Mouse (Mus musculus) left cerebral cortex, postnatal 10 days (tissue): ENCODE results near the gene Cxcr5. TPM values are rescaled to one million over a fixed set of nuclear protein-coding genes. Genes with fewer than 3 reads are reported as not detected.

Experiments used
- DNase-seq, 2 experiments: peaks; one replicate each; pipeline ENCODE4 v3.0.0; 2021 to 2022; ENCODE audit warnings: low spot score in 2 of 2, mixed read lengths in 1 of 2; ENCODE audit errors: extremely low spot score in 1 of 2
- intact Hi-C: fragments of 180-260 bp; cut with DNase I; formaldehyde crosslinking; loops from one replicate; pipeline ENCODE4 v1.15.1; 2025
- total RNA-seq, 2 experiments: library from RNA; stranded (reverse); gene quantifications; 2 replicates each; pipeline ENCODE4 v1.2.3; 2021

Gene Cxcr5
- total RNA-seq, 2 experiments from 2014 or later, result not detected

DNA sequence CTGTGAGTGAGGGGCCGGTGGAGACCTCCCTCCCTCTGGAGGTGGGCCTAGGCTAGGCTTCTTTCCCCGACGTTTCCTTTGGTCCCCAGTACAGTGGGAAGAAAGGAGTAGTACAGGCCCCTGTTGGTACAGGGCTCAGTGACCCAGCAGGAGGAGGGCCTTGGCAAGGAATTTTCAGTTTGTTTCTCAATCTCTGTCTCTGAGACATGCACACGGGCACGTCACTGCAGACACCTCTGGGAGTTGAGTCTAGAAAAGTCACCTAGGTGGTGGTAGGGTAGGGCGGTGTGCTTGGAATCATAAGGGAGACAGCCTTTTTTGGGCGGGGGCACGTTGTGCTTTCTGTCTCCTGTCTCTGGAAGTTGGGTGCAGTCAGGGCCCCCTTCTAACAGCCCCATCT is 73.3 kb downstream of the Cxcr5 start:
- intact Hi-C loops, result no loop called here

DNA sequence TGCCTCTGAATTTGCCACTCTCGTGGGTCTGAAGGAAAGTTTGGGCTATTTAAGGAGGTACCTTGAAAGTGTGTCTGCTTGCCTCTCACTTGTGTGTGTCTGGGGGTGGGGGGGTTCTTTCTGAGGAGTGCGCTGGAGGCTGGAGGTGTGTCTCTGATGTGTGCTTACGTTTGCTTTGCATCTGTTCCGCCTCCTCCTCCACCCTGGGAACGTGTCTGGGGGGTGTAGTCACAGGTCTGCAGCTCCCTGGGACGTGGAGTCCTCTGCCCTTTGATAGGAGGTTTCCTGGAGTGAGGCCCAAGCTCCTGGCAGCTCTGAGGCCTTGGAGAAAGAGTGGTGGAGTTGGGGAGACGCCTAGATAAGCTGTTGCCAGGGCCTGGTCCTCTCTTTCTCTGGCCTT is 74.2 kb downstream of the Cxcr5 start:
- intact Hi-C loops, result no loop called here
- peak in 1 of 2 experiments; percentile 49 for DNase-seq

More for the DNA sequence above, 73.3 kb downstream of the Cxcr5 start:
- DNase-seq, result peak in 1 of 2 experiments; percentile 25

DNA sequence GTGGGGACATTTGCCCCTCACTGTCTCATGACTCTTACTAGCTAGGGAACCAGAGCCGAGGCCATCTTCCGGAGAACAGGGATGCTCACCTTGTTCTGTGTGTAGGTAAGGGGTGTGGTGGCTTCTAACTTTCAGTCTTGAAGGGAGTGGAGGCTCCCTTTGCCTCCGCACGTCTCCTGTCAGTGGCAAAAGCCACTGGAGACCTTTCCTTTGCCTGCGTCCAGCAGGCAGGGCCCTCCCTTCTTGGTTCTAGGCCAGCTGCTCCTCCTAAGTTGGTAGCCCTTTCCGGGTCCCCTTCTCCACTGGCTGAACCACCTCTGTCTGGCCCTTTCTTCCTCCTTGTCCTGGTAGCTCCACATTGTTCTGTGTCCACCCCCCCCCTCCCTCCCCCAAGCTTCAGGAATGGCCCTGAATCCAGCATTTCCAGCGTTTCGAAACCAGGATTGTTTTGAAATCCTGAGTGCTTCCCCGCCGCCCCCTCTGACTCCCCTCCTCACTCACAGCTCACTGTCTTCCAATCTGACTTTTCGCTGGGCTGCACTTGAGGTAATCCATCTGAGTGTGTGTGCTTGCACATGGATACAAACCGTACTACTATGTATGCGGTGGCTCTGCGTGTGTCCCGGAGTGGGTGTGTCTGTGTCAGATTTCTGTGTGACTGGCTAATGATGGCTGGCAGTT is 74.8 kb downstream of the Cxcr5 start:
- DNase-seq, result peak in 1 of 2 experiments; percentile 52
- intact Hi-C loops, result no loop called here

DNA sequence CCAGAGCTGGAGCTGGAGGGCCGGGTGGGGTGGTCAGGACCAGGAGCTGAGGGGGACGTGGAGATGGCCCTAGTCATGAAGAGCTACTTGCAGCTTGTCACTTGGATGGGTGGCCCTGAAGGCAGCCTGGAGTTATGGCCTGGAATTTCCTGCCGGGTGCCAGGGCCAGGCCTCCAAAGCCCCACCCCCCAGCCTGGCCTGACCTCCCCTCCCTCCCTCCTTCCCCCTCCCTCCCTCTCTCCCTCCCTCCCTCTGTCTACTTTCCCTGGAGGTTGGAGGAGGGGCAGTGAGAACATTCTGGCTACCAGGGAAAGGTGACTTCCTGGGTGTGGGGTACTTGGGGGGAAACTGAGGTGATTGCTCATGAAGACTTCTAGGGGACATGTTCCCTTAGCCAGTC is 75.3 kb downstream of the Cxcr5 start:
- DNase-seq, result peak in 1 of 2 experiments; percentile 48
- intact Hi-C loops, result no loop called here

- intact Hi-C loops, result loop anchor here (2.0 kb wide), 1 partner anchor 13 kb away; no protein-coding TSS in a partner anchor
- peak in 1 of 2 experiments; percentile 34 for DNase-seq
Observed at GRCm38 (mm10) chr9:44485516-44486161, 76.0 kb downstream of the Cxcr5 start.

DNA sequence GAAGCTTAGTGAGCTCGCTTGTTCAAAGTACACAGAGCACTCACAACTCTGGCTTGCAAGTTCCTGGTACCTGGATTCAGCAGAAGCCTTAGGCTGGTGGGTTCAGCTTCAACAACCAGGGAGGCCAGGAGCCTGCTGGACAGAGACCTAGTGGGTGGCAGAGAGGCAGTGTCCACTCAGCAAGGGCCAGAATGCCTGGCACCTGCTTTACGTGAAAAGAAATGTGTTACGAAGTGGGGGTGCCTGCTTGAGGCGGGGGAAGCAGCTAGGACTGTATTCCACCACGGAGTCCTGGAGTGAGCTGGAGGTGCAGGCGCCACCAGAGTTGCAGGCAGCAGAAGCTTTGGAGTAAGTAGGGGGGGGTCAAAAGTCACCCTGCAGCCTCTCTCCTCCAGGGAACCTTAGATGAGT is 76.6 kb downstream of the Cxcr5 start:
- DNase-seq, result no peak
- intact Hi-C loops, result loop anchor here (2.0 kb wide), 1 partner anchor 14 kb away; no protein-coding TSS in a partner anchor

- intact Hi-C loops, result loop anchor here (2.0 kb wide), 1 partner anchor 14 kb away; no protein-coding TSS in a partner anchor
- no peak for DNase-seq
Observed at GRCm38 (mm10) chr9:44484311-44485104, 77.2 kb downstream of the Cxcr5 start.

- DNase-seq, result peak; percentile 51 to 72
- intact Hi-C loops, result loop anchor here (2.0 kb wide), 1 partner anchor 15 kb away; no protein-coding TSS in a partner anchor
Observed at GRCm38 (mm10) chr9:44483510-44484044, 78.1 kb downstream of the Cxcr5 start.

DNA sequence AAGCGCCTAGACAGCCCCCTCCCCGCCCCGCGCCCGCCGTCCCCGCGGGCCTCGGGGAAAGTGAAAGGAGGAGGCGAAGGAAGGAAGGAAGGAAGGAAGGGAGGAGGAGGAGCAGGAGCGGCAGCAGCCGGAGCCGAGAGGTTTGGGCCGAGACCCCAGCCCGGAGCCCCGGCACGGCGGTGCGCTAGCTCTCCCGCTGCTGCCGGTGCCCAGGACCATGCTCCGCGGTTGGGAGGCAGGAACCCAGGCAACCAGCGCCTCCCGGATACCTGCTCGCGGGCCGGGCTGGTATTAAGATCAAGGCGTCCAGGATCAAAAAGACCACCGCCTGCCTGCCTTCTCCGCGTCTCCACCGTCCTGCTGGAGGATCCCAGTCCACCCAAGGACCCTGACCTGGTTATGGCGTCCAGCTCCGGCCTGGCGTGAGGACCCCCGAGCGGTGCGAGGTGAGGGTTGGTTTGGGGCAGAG is 78.6 kb downstream of the Cxcr5 start:
- intact Hi-C loops, result no loop called here
- no peak for DNase-seq

DNA sequence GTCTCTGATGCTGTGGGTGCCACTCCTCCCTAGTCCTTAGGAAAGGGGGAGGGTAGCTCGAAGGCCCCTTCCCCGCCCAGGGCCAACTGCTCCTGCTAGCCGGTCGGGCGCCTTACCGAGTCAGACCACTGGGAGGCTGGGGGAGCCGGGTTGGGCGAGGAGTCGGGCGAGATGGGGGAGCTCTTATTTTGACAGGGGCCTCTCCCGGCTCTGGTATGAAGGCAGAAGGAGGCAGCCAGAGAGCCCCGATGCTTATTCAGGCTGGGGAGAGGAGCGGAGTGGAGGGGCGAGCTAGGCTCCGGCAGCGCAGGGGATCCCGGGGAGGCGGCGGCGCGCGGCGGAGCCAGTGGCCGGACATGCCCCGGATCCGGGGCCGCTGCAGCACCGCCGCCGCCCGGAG is 79.1 kb downstream of the Cxcr5 start, which contains the start of gene Bcl9l:
Gene Bcl9l (plus strand): TSS at position 274 of the 400 bp plus-strand sequence.
- DNase-seq, result peak; percentile 91 to 97
- intact Hi-C loops, result no loop called here

GRCm38 (mm10) chr9:44482112-44482511 is 79.6 kb downstream of the Cxcr5 start:
- no peak for DNase-seq
- intact Hi-C loops, result no loop called here

- peak; percentile 89 to 90 for DNase-seq
- intact Hi-C loops, result loop anchor here (2.0 kb wide), 2 partner anchors 21 to 23 kb away; no protein-coding TSS in a partner anchor
Observed at GRCm38 (mm10) chr9:44479628-44480428, 81.8 kb downstream of the Cxcr5 start.

DNA sequence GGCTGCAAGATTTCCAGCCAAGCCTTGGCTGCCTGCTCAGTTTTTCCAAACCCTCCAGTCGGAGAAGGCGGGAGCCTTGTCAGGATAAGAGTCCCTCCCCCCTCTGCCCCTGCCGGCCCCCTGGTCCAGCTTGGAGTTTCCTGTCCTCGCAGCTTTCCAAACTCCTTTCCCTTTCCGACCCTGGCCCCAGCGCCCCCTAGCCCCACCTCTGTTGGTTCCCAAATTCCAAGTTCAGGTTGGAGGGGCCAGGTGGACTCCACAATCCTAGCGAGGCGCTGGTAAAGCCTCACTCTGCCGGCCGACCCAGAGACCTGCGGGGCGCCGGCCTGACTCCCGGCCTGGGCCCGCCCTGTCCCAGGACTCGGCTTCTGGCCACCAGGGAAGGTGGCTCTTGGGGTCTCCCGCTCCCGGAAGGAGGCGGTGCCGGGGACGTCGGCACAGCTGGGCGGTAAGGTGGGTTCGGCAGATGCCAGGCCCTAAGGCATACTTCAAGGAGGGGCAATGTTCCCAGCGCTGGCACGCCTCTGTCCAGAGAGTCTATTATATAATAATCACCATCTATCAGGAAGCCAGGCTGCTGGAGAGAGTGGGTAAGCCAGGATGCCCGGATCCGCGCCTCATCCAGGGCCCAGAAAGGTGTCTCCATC is 82.6 kb downstream of the Cxcr5 start:
- intact Hi-C loops, result loop anchor here (2.0 kb wide), 2 partner anchors 22 kb away; no protein-coding TSS in a partner anchor
- DNase-seq, result peak; percentile 79 to 91

DNA sequence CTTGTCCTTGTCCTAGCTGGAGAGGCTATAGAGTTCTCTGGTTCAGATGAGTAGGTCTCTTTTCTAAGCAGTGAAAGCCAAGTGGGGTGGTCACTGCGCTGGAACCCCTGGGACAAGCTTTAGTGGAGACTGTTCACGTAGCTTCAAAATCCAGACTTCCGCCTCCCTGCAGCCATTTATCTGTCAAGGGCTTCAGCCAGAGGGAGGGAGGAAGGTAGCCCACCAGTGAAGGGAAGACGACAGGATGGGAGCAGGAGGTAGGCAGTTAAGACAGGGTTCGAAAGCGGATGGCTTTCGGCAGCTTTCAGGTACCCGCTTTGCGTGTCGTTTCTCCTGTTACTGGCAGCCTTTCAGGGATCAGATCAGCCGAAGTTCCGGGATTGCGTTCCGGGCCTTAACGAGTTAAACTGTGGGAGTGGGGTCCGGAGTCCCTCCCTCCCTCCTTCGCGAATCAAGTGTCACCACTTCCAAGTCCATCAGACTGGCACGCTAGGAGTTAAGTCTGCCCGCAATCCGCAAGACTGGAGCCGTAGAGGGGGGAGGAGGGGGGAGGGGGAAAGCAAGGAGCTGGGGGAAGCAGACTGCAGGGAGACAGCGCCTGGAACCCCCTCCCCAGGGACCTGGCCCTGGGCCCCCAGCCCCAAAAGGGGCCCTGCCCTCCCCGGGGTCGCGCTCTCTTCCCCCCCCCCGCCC is 83.3 kb downstream of the Cxcr5 start:
- peak; percentile 80 to 86 for DNase-seq
- intact Hi-C loops, result loop anchor here (2.0 kb wide), 2 partner anchors 22 kb away; no protein-coding TSS in a partner anchor

- intact Hi-C loops, result loop anchor here (2.0 kb wide), 2 partner anchors 21 to 23 kb away; no protein-coding TSS in a partner anchor
- peak in 1 of 2 experiments; percentile 64 for DNase-seq
Observed at GRCm38 (mm10) chr9:44477339-44478228, 84.1 kb downstream of the Cxcr5 start.

DNA sequence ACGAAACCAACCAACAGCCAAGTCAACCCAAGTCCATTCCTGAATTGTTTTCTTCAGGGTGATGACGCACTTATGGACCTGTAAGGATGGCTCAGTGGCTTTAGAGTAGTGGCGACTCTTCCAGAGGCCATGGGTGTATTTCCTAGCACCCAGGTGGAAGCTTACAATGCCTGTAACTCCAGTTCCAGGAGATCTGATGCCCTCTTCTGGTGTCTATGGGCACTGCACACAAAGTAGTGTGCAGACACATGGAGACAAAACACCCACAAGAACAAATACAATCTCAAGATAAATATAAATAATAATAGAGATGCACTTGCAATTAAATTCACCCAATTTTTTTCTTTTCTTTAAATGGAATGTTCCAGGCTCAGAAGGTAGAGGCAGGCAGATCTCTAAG is 85.7 kb downstream of the Cxcr5 start:
- DNase-seq, result no peak
- intact Hi-C loops, result no loop called here
